Mouse (Mus musculus): ENCODE data around the gene Crybg1. TPM values are rescaled to one million over a fixed set of nuclear protein-coding genes. Genes with fewer than 3 reads are reported as not detected.

The Crybg1 gene
- total RNA-seq, 1 experiment from 2014 or later: 0.46 TPM

DNA sequence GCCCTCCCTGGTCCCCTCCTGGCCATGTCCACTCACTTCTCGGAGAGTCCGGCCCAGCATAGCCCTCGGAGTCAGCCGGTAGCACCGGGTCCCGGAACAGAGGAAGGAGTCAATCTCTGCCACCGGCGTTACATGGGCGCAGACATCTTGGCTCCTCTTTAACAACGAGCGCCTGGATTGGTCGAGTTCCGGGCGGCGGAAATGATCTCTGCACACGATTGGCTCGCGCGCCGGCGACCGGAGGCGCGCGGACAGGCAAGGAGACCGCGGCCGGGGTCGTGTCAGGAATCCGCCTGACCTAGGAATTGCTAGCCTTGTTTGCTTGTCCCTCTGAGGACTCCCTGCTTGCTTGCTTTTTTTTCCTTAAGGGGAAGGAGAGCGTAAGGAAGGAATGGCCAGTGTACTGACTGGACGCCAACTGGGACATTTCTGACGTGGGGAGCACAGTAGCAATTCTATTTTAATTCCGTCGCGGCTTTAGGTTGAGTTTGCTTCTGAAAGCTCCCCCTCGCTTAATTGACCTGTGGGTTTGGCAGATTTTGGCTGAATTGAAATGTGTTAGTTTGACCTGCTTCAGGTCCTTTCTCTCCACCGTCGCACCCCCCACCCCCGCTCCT, 247.0 kb downstream of the Crybg1 start, which contains the start of the genes Qrsl1 and Rtn4ip1:
TSS of gene Qrsl1 (minus strand) at position 168 of the 617 bp plus-strand sequence.
TSS of gene Rtn4ip1 (plus strand) at position 230 of the 617 bp plus-strand sequence.
- peak; percentile 98 for ATAC-seq (replicated peaks; ENCODE audit: low read depth, poor library complexity, severe bottlenecking)

- ATAC-seq (replicated peaks; ENCODE audit: low read depth, poor library complexity, severe bottlenecking): no peak; the same call in 1 of the 2 replicates
Observed at GRCm38 (mm10) chr10:43900883-43901570, 247.6 kb downstream of the Crybg1 start.

Other genes starting within 250 kb of the Crybg1 start
- gene Qrsl1, start 247.1 kb downstream of the Crybg1 start, total RNA-seq (2017): 8.7 and 14.9 TPM in 2 replicates
- 9.5 and 14.0 TPM in 2 replicates for gene Rtn4ip1, start 247.0 kb downstream of the Crybg1 start, total RNA-seq (2017)
- 25.5 and 26.1 TPM in 2 replicates for gene Atg5, start 119.5 kb upstream of the Crybg1 start, total RNA-seq (2017)